Mouse (Mus musculus) liver, embryonic 14.5 days (tissue): ENCODE results near the gene Gm49373. TPM values are rescaled to one million over a fixed set of nuclear protein-coding genes. Genes with fewer than 3 reads are reported as not detected.

ENCODE experiments used
- ATAC-seq: fragments of 200-750 bp; cut with Nextera tagmentation; 2 replicates; pipeline ENCODE4 v1.8.0; 2017; ENCODE audit warnings: moderate number of reproducible peaks, mild to moderate bottlenecking, moderate library complexity; ENCODE audit not compliant: insufficient read depth
- DNase-seq, 3 experiments: peaks; one replicate each; pipeline ENCODE4 v3.0.0-alpha.2; 2012 to 2013; ENCODE audit warnings: low read depth in 3 of 3, low spot score in 3 of 3
- H3K27ac ChIP-seq: fragments of 300-500 bp; sonication (generic); 2 replicates; pipeline ENCODE4 v1.5.1; 2014; ENCODE audit warnings: moderate library complexity, mild to moderate bottlenecking, control low read depth, inconsistent platforms
- H3K27me3 ChIP-seq: fragments of 300-500 bp; sonication (generic); 2 replicates; pipeline ENCODE4 v1.6.1; 2014; ENCODE audit warnings: mild to moderate bottlenecking, low read length, moderate library complexity; ENCODE audit not compliant: control insufficient read depth, insufficient read depth
- H3K36me3 ChIP-seq: fragments of 300-500 bp; sonication (generic); replicated peaks from 2 replicates; pipeline ENCODE4 v1.6.1; 2014; ENCODE audit warnings: low read depth; ENCODE audit not compliant: control insufficient read depth, insufficient read depth
- H3K4me1 ChIP-seq, 2 experiments: fragments of 200-500 bp in 1 of 2; fragments of 300-500 bp in 1 of 2; sonication (generic) in 1 of 2; replicated peaks; 2 replicates each; pipeline ENCODE4 v1.6.1; 2012 to 2014; ENCODE audit warnings: antibody characterized with exemption in 1 of 2, inconsistent platforms in 1 of 2, low read length in 1 of 2; ENCODE audit not compliant: control insufficient read depth in 2 of 2, insufficient read depth in 2 of 2
- H3K4me2 ChIP-seq: fragments of 300-500 bp; sonication (generic); 2 replicates; pipeline ENCODE4 v1.6.1; 2014; ENCODE audit warnings: low read depth, mild to moderate bottlenecking, control low read depth, moderate library complexity
- H3K4me3 ChIP-seq, 2 experiments: fragments of 200-500 bp in 1 of 2; fragments of 300-500 bp in 1 of 2; sonication (generic) in 1 of 2; 2 replicates each; pipeline ENCODE4 v1.5.1; 2012 to 2014; ENCODE audit warnings: low read depth in 2 of 2, low read length in 2 of 2, mild to moderate bottlenecking in 2 of 2, control low read depth in 1 of 2, inconsistent platforms in 1 of 2, moderate library complexity in 1 of 2; ENCODE audit not compliant: insufficient read depth in 1 of 2
- H3K9ac ChIP-seq: fragments of 300-500 bp; sonication (generic); replicated peaks from 2 replicates; pipeline ENCODE4 v1.6.1; 2014; ENCODE audit warnings: mild to moderate bottlenecking, control low read depth, moderate library complexity
- H3K9me3 ChIP-seq: fragments of 300-500 bp; sonication (generic); 2 replicates; pipeline ENCODE4 v1.6.1; 2016; ENCODE audit warnings: low read length, mixed read lengths; ENCODE audit not compliant: control insufficient read depth
- CTCF ChIP-seq: IDR thresholded peaks from 2 replicates; pipeline ENCODE4 v1.5.1; 2016; ENCODE audit warnings: antibody characterized with exemption, low read depth, control low read depth
- EP300 ChIP-seq: IDR thresholded peaks from 2 replicates; pipeline ENCODE4 v1.6.1; 2016; ENCODE audit warnings: antibody characterized with exemption, low read depth
- WGBS: fragments of 180-500 bp; shearing (Covaris S2); extraction: QIAGEN DNeasy Blood & Tissue Kit; methylation state at CpG from one replicate; pipeline ENCODE4 v1.1.7; 2014; ENCODE audit not compliant: insufficient replicate concordance; 5-methylcytosine and 5-hydroxymethylcytosine counted together
- microRNA counts: library from miRNA; unstranded; fragments of <30 nt; microRNA quantifications from one replicate; lab custom pipeline; 2016
- microRNA-seq: library from miRNA; unstranded; fragments of <30 nt; microRNA quantifications from one replicate; pipeline ENCODE4, GENCODE M21; 2016
- polyA plus RNA-seq, 2 experiments: library from polyadenylated mRNA; depleted of rRNA in 1 of 2; stranded (reverse) in 1 of 2; unstranded in 1 of 2; fragments of >200 nt; fragmentation: Nextera tagmentation in 1 of 2; extraction: Ambion mirVana in 1 of 2; gene quantifications; 2 replicates each; pipeline versions ENCODE4 v1.2.1 to v1.2.3; 2012 to 2014

The Gm49373 gene
- polyA plus RNA-seq, 2 experiments, result 0.46 to 0.94 TPM

DNA sequence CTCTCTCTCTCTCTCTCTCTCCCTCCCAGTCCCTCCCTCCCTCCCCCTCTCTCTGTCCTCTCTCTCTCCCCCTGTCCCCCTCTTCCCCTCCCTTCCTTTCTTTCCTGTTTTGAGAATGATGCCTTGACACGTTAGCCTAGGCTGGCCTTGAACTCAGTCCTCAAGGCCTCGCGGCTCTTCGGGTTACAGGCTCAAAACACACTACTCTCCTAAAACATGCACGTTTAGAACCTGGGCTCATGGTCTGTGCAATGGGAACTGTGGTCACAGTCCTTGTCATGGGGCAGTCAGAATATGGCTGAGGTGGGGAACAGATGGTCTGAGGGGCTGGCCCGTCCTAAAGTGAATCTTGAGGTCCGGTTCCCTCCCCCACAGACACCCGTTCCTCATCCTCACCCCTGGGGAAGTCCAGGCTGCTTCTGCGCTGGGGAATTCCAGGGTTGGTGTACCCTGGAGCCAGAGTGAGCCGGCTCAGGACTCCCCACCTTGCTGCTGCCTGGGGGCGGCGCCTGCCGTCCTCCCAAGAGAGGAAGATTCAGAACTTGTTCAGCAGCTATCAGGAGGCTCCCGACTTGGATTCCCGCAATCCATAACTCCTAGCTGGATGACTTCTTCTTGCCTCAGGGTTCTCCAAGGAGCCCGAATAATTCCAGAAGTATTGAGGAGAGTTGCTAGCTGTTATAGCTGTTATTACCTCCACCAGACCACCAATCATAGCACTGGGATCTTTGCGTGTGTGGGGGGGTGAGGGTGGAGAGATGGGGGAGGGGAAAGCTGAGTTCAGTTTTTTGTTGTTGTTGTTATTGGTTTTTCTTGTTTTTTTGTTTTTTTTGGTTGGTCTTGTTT is 56.3 kb downstream of the Gm49373 start:
- peak overlapping the region; percentile 49 for H3K4me2 ChIP-seq
- peaks cover 34% of the 10 kb centered on the region for H3K27me3 ChIP-seq
- H3K4me1 ChIP-seq, result peaks cover 7 to 25% of the 10 kb centered on the region in 2 experiments
- peak overlapping the region; percentile 48 to 53 for H3K4me3 ChIP-seq
- 3% methylated on average over 17 of the region's 17 CpGs for whole genome bisulfite sequencing
- no peak for ATAC-seq
- no peak for DNase-seq
- no peak overlapping the region; the same call in 1 of the 2 replicates for H3K9ac ChIP-seq
- no peak overlapping the region for H3K27ac ChIP-seq
- TF ChIP-seq CTCF (no peak), EP300 (no peak)
- no peaks in the 10 kb centered on the region for H3K9me3 ChIP-seq
- no peaks in the 10 kb centered on the region for H3K36me3 ChIP-seq

DNA sequence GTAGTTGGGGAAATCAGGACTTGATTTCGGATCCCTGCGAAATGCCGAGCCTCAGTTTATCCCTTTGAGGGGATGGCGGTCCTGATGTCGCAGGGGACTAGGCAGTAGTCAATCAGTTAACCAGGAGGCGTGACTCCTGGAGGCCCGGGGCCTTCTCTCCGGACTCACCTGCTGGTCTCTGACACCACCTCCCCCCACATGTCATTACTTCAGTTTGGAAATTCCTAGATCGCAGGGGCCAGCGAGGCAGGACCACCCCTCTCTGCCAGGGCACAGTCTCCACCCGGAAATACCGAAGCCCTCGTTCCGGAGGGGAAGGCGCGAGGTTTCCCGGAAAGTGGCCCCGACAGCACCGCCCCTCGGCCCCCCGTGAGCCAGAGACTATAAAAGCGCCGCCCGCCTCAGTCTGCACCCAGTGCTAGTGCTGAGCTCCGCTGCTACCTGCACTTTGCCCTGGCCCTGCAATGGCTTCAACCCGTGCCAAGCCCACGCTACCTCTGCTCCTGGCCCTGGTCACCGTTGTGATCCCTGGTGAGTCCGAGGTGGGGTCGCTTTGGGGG is 57.2 kb downstream of the Gm49373 start, which contains the start of gene Icam1:
Gene Icam1, plus strand, starts transcription at position 415 of the 560 bp plus-strand sequence.
- Histone ChIP-seq H3K9ac (peak within 1 kb of the TSS; percentile 34), H3K36me3 (no peaks in the 10 kb centered on the region), H3K9me3 (no peaks in the 10 kb centered on the region), H3K27ac (no peak within 1 kb of the TSS), H3K4me1 (peaks cover 8 to 26% of the 10 kb centered on the region in 2 experiments), H3K27me3 (peaks cover 34% of the 10 kb centered on the region), H3K4me3 (peak within 1 kb of the TSS; percentile 48 to 53), H3K4me2 (peak within 1 kb of the TSS; percentile 49)
- DNase-seq, result peak in 1 of 3 experiments; percentile 37
- TF ChIP-seq EP300 (no peak), CTCF (no peak)
- WGBS, result under 1% methylated on average over 30 of the region's 30 CpGs
- peak; percentile 57 for ATAC-seq

DNA sequence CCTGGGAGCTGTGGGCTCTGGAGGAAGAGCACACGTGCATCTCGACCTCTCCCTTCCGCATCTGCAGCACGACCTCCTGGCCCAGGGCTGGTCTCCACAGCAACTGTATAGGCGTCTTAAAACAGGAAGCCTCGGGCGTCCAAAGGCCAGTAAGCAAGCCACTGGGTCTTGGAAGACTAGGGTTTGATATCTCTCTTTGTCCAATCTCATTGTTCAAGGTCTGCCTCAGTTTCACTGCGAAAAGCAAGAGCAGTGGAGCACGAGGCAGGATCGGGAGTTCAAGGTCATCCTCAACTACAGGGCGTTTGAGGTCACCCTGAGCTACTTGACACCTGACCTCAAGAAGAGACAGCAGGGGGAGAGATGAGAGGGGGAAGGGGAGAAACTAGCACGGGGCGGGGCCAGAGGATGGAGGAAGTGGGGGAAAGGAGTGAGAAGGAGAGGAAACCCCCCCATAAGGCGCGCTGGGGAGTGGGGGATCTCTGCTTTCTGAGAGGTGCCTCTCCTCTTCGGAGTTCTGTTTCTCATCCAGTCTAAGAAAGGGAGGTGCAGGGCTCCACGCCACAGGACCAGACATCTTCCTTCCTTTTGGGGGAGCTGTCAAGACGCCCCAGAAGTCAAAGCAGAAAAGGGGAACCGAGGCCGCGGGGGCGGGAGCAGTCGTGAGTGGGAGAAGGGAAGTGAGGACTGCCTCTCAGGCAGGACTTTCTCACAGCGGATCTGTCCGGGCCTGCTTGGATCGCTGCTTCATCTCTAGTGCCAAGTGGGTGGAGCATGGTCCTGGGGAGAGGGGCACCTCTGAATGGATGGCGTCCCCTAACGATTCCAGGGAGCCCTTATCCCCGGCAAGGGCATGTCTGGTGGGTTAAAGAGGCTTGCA is 58.0 kb downstream of the Gm49373 start:
- H3K27ac ChIP-seq, result no peak overlapping the region
- H3K27me3 ChIP-seq, result peaks cover 34% of the 10 kb centered on the region
- peaks cover 8 to 28% of the 10 kb centered on the region in 2 experiments for H3K4me1 ChIP-seq
- peak overlapping the region; percentile 48 to 53 for H3K4me3 ChIP-seq
- TF ChIP-seq CTCF, result 0 out of 2 replicates have a peak, but pooled peaks have one; percentile 5
- no peak for TF ChIP-seq EP300
- DNase-seq, result no peak
- no peaks in the 10 kb centered on the region for H3K9me3 ChIP-seq
- H3K9ac ChIP-seq, result no peak overlapping the region
- H3K36me3 ChIP-seq, result no peaks in the 10 kb centered on the region
- H3K4me2 ChIP-seq, result peak overlapping the region; percentile 49
- WGBS, result 2% methylated on average over 29 of the region's 29 CpGs
- ATAC-seq, result peak; percentile 14

MicroRNAs within 50 kb of the gene (microRNA counts, 519-probe panel; counts per million panel counts)
- 69.9 counts per million for microRNA mmu-miR-1900 (lab: Ali Mortazavi, UCI)

Small RNA genes lying within 50 kb of the gene (microRNA-seq; reads per million reads assigned to microRNA genes)
- gene Mir1900 (not detected), gene Mir7082 (not detected)

Other genes with a start within 250 kb of the Gm49373 start
- 11.5 and 13.0 TPM in 2 replicates for gene A230050P20Rik, start 204.5 kb downstream of the Gm49373 start, polyA plus RNA-seq (2012; rRNA removed)
- 1.1 and 1.7 TPM in 2 replicates for gene A230050P20Rik, start 204.5 kb downstream of the Gm49373 start, polyA plus RNA-seq (2014; fragmentation: Nextera tagmentation; extraction: Ambion mirVana)
- 8.1 and 9.3 TPM in 2 replicates for gene Angptl6, start 193.4 kb downstream of the Gm49373 start, polyA plus RNA-seq (2012; rRNA removed)
- 6.8 and 7.6 TPM in 2 replicates for gene Angptl6, start 193.4 kb downstream of the Gm49373 start, polyA plus RNA-seq (2014; fragmentation: Nextera tagmentation; extraction: Ambion mirVana)
- gene Ppan, start 184.9 kb downstream of the Gm49373 start, polyA plus RNA-seq (2012; rRNA removed), result 70.6 and 84.8 TPM in 2 replicates
- gene Ppan, start 184.9 kb downstream of the Gm49373 start, polyA plus RNA-seq (2014; fragmentation: Nextera tagmentation; extraction: Ambion mirVana), result 50.2 and 56.1 TPM in 2 replicates
- gene Eif3g, start 174.5 kb downstream of the Gm49373 start, polyA plus RNA-seq (2012; rRNA removed), result 74.2 and 104 TPM in 2 replicates
- 170 and 181 TPM in 2 replicates for gene Eif3g, start 174.5 kb downstream of the Gm49373 start, polyA plus RNA-seq (2014; fragmentation: Nextera tagmentation; extraction: Ambion mirVana)
- 47.6 and 55.9 TPM in 2 replicates for gene Dnmt1, start 113.2 kb downstream of the Gm49373 start, polyA plus RNA-seq (2012; rRNA removed)
- 43.1 and 48.6 TPM in 2 replicates for gene Dnmt1, start 113.2 kb downstream of the Gm49373 start, polyA plus RNA-seq (2014; fragmentation: Nextera tagmentation; extraction: Ambion mirVana)
- gene S1pr2, start 96.3 kb downstream of the Gm49373 start, polyA plus RNA-seq (2012; rRNA removed), result 1.2 and 1.3 TPM in 2 replicates
- 2.3 and 3.0 TPM in 2 replicates for gene S1pr2, start 96.3 kb downstream of the Gm49373 start, polyA plus RNA-seq (2014; fragmentation: Nextera tagmentation; extraction: Ambion mirVana)
- gene Mrpl4, start 70.4 kb downstream of the Gm49373 start, polyA plus RNA-seq (2012; rRNA removed), result 36.5 and 36.7 TPM in 2 replicates
- gene Mrpl4, start 70.4 kb downstream of the Gm49373 start, polyA plus RNA-seq (2014; fragmentation: Nextera tagmentation; extraction: Ambion mirVana), result 61.3 and 67.7 TPM in 2 replicates
- gene Icam1, start 57.1 kb downstream of the Gm49373 start, polyA plus RNA-seq (2012; rRNA removed), result 5.4 and 6.9 TPM in 2 replicates
- gene Icam1, start 57.1 kb downstream of the Gm49373 start, polyA plus RNA-seq (2014; fragmentation: Nextera tagmentation; extraction: Ambion mirVana), result 7.9 and 9.1 TPM in 2 replicates
- gene Icam4, start 43.7 kb downstream of the Gm49373 start, polyA plus RNA-seq (2012; rRNA removed), result 61.8 and 64.1 TPM in 2 replicates
- 204 and 223 TPM in 2 replicates for gene Icam4, start 43.7 kb downstream of the Gm49373 start, polyA plus RNA-seq (2014; fragmentation: Nextera tagmentation; extraction: Ambion mirVana)
- gene Icam5, start 41.0 kb downstream of the Gm49373 start, polyA plus RNA-seq (2012; rRNA removed), result 0.70 and 0.87 TPM in 2 replicates
- gene Icam5, start 41.0 kb downstream of the Gm49373 start, polyA plus RNA-seq (2014; fragmentation: Nextera tagmentation; extraction: Ambion mirVana), result 0.20 and 0.28 TPM in 2 replicates
- gene Zglp1, start 6.0 kb downstream of the Gm49373 start, polyA plus RNA-seq (2012; rRNA removed), result 0.21 and 0.49 TPM in 2 replicates
- gene Zglp1, start 6.0 kb downstream of the Gm49373 start, polyA plus RNA-seq (2014; fragmentation: Nextera tagmentation; extraction: Ambion mirVana), result 0.57 TPM in 1 of 2 replicates, not detected in the other
- 27.5 and 31.1 TPM in 2 replicates for gene Fdx1l, start 518 bp upstream of the Gm49373 start, polyA plus RNA-seq (2012; rRNA removed)
- 37.3 and 37.9 TPM in 2 replicates for gene Fdx1l, start 518 bp upstream of the Gm49373 start, polyA plus RNA-seq (2014; fragmentation: Nextera tagmentation; extraction: Ambion mirVana)
- 2.4 and 5.6 TPM in 2 replicates for gene Gm38431, start 18.9 kb upstream of the Gm49373 start, polyA plus RNA-seq (2012; rRNA removed)
- gene Gm38431, start 18.9 kb upstream of the Gm49373 start, polyA plus RNA-seq (2014; fragmentation: Nextera tagmentation; extraction: Ambion mirVana), result 0.91 and 1.5 TPM in 2 replicates
- 21.4 and 23.4 TPM in 2 replicates for gene Raver1, start 18.9 kb upstream of the Gm49373 start, polyA plus RNA-seq (2012; rRNA removed)
- gene Raver1, start 18.9 kb upstream of the Gm49373 start, polyA plus RNA-seq (2014; fragmentation: Nextera tagmentation; extraction: Ambion mirVana), result 23.4 and 28.4 TPM in 2 replicates
- 5.7 and 6.2 TPM in 2 replicates for gene Tyk2, start 58.1 kb upstream of the Gm49373 start, polyA plus RNA-seq (2012; rRNA removed)
- gene Tyk2, start 58.1 kb upstream of the Gm49373 start, polyA plus RNA-seq (2014; fragmentation: Nextera tagmentation; extraction: Ambion mirVana), result 4.0 and 5.1 TPM in 2 replicates
- gene Cdc37, start 76.9 kb upstream of the Gm49373 start, polyA plus RNA-seq (2012; rRNA removed), result 36.8 and 123 TPM in 2 replicates
- gene Cdc37, start 76.9 kb upstream of the Gm49373 start, polyA plus RNA-seq (2014; fragmentation: Nextera tagmentation; extraction: Ambion mirVana), result 118 and 129 TPM in 2 replicates
- gene Pde4a, start 92.6 kb upstream of the Gm49373 start, polyA plus RNA-seq (2012; rRNA removed), result 1.3 and 1.4 TPM in 2 replicates
- gene Pde4a, start 92.6 kb upstream of the Gm49373 start, polyA plus RNA-seq (2014; fragmentation: Nextera tagmentation; extraction: Ambion mirVana), result 1.1 and 1.4 TPM in 2 replicates
- 15.1 and 15.8 TPM in 2 replicates for gene Keap1, start 166.3 kb upstream of the Gm49373 start, polyA plus RNA-seq (2012; rRNA removed)
- gene Keap1, start 166.3 kb upstream of the Gm49373 start, polyA plus RNA-seq (2014; fragmentation: Nextera tagmentation; extraction: Ambion mirVana), result 15.6 and 16.4 TPM in 2 replicates
- 0.06 TPM in 2 replicates for gene S1pr5, start 175.3 kb upstream of the Gm49373 start, polyA plus RNA-seq (2012; rRNA removed)
- gene S1pr5, start 175.3 kb upstream of the Gm49373 start, polyA plus RNA-seq (2014; fragmentation: Nextera tagmentation; extraction: Ambion mirVana), result 0.09 and 0.10 TPM in 2 replicates
- gene Atg4d, start 192.2 kb upstream of the Gm49373 start, polyA plus RNA-seq (2012; rRNA removed), result 21.5 and 38.9 TPM in 2 replicates
- gene Atg4d, start 192.2 kb upstream of the Gm49373 start, polyA plus RNA-seq (2014; fragmentation: Nextera tagmentation; extraction: Ambion mirVana), result 69.3 and 78.1 TPM in 2 replicates
- gene Kri1, start 214.9 kb upstream of the Gm49373 start, polyA plus RNA-seq (2012; rRNA removed), result 14.4 and 21.9 TPM in 2 replicates
- gene Kri1, start 214.9 kb upstream of the Gm49373 start, polyA plus RNA-seq (2014; fragmentation: Nextera tagmentation; extraction: Ambion mirVana), result 3.9 and 5.0 TPM in 2 replicates
- gene Cdkn2d, start 218.3 kb upstream of the Gm49373 start, polyA plus RNA-seq (2012; rRNA removed), result 70.5 and 74.4 TPM in 2 replicates
- gene Cdkn2d, start 218.3 kb upstream of the Gm49373 start, polyA plus RNA-seq (2014; fragmentation: Nextera tagmentation; extraction: Ambion mirVana), result 116 and 119 TPM in 2 replicates
- gene Ap1m2, start 239.2 kb upstream of the Gm49373 start, polyA plus RNA-seq (2012; rRNA removed), result 0.06 and 0.07 TPM in 2 replicates
- gene Ap1m2, start 239.2 kb upstream of the Gm49373 start, polyA plus RNA-seq (2014; fragmentation: Nextera tagmentation; extraction: Ambion mirVana), result 0.16 and 0.24 TPM in 2 replicates
- gene Slc44a2, start 247.6 kb upstream of the Gm49373 start, polyA plus RNA-seq (2012; rRNA removed), result 10.0 TPM in 2 replicates
- gene Slc44a2, start 247.6 kb upstream of the Gm49373 start, polyA plus RNA-seq (2014; fragmentation: Nextera tagmentation; extraction: Ambion mirVana), result 11.6 and 12.7 TPM in 2 replicates